Mouse (Mus musculus) thymus, adult 18-20 months (tissue): ENCODE results near the gene Tmcc3.

Source experiments
- DNase-seq, 2 experiments: peaks; one replicate each; pipeline ENCODE4 v3.0.0; 2022; ENCODE audit warnings: mixed read lengths in 2 of 2

Tmcc3 gene

GRCm38 (mm10) chr10:94332358-94333137, 20.8 kb downstream of the Tmcc3 start:
- no peak for DNase-seq

- DNase-seq, result no peak
Measured at GRCm38 (mm10) chr10:94333328-94333727, 21.6 kb downstream of the Tmcc3 start.

- DNase-seq, result no peak
Measured at GRCm38 (mm10) chr10:94335047-94335446, 23.3 kb downstream of the Tmcc3 start.

GRCm38 (mm10) chr10:94336071-94336470, 24.3 kb downstream of the Tmcc3 start:
- no peak for DNase-seq

- no peak for DNase-seq
Measured at GRCm38 (mm10) chr10:94341501-94341900, 29.8 kb downstream of the Tmcc3 start.

GRCm38 (mm10) chr10:94342256-94342655, 30.5 kb downstream of the Tmcc3 start:
- no peak for DNase-seq

- no peak for DNase-seq
Measured at GRCm38 (mm10) chr10:94343581-94343980, 31.8 kb downstream of the Tmcc3 start.

- DNase-seq, result no peak
Measured at GRCm38 (mm10) chr10:94344631-94345417, 33.1 kb downstream of the Tmcc3 start.

- DNase-seq, result no peak
Measured at GRCm38 (mm10) chr10:94345509-94346252, 33.9 kb downstream of the Tmcc3 start.

GRCm38 (mm10) chr10:94346596-94346995, 34.8 kb downstream of the Tmcc3 start:
- no peak for DNase-seq

- DNase-seq, result no peak
Measured at GRCm38 (mm10) chr10:94347296-94347695, 35.5 kb downstream of the Tmcc3 start.

- no peak for DNase-seq
Measured at GRCm38 (mm10) chr10:94347959-94348358, 36.2 kb downstream of the Tmcc3 start.

GRCm38 (mm10) chr10:94350207-94350606, 38.5 kb downstream of the Tmcc3 start:
- no peak for DNase-seq

- DNase-seq, result no peak
Measured at GRCm38 (mm10) chr10:94350896-94351661, 39.3 kb downstream of the Tmcc3 start.

GRCm38 (mm10) chr10:94352172-94352876, 40.6 kb downstream of the Tmcc3 start:
- DNase-seq, result no peak

GRCm38 (mm10) chr10:94352877-94353853, 41.4 kb downstream of the Tmcc3 start:
- DNase-seq, result no peak

- DNase-seq, result no peak
Measured at GRCm38 (mm10) chr10:94354005-94354404, 42.3 kb downstream of the Tmcc3 start.

- no peak for DNase-seq
Measured at GRCm38 (mm10) chr10:94354427-94354826, 42.7 kb downstream of the Tmcc3 start.

GRCm38 (mm10) chr10:94356504-94357169, 44.9 kb downstream of the Tmcc3 start:
- DNase-seq, result no peak

- no peak for DNase-seq
Measured at GRCm38 (mm10) chr10:94360664-94361063, 48.9 kb downstream of the Tmcc3 start.
